Mouse (Mus musculus): Measurements from ENCODE around the gene Tmem79.
"Not testable (repeated sequence)": the region's sequence is repeated elsewhere in the genome, so short reads cannot be mapped to it uniquely, and the experiment has no call there.

The Tmem79 gene

DNA sequence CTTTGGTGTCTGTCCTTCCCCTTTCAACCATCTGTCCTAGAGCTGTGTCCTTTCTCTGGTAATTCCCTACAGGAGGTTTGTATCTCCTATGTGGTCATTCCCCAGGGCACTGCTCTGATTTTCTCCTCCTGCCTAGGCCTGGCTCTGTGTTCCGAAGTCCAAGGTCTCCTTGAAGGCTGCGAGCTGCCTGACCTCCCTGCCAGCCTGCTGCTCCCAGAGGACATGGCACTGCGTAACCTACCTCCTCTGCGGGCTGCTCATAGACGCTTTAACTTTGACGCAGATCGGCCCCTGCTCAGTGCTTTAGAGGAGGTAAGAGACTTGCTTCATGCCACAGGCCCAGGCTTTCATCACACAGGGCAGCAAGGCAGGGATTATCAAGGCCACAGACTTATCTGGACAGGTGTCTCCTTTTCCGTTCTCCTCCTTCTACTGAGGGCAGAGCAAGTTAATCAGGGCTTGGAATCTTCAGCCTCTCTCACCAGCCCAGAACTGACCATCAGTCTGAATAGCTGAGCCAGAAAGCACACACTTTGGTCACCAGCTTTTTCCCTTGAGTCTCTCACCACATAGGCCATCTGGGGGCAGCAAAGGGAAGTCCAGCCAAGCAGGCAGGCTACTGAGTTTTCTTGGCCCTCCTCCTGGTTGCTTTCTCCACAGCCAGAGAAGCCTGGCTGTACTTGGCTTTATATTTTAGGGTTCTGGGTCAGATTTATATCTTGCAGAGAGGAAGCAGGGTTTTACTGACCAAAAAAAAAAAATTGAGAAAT, 18.6 kb upstream of the Tmem79 start:
- DNase-seq (ENCODE audit: extremely low read depth, low read depth, low spot score) = no peak

DNA sequence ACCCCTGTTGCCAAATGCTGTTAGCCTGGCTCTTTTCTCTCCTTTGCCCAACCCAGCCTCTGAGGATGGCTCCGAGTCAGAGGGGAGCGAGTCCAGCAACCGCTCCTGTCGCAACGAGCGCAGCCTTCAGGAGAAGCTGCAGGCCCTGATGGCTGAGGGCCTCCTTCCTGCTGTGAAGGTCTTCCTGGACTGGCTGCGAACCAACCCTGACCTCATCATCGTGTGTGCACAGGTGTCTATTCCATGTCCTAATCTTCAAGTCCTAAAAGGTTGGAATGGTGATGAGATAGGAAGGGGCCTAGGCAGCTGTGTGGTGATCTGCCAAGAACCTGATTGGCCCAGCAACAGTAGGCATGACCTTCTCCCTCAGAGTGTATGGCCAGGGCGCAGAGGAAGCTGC, 17.0 kb upstream of the Tmem79 start:
- DNase-seq (ENCODE audit: extremely low read depth, low read depth, low spot score) = no peak

DNA sequence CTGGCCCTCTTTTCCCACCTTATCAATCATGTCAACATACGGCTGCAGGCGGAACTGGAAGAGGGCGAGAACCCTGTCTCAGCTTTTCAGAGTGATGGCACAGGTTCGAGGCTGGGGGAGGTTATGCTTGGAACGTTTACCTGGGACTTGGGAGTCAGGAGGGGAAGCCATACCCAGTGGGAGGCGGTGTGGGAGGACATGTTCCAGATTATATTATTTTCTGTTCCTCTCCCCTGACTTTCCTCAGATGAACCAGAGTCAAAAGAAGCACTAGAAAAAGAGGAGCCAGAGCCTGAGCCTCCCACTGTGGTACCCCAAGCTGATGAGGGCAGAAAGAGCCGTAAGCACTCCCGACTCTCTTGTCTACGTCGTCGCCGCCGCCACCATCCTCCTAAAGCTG, 14.8 kb upstream of the Tmem79 start:
- DNase-seq (ENCODE audit: extremely low read depth, low read depth, low spot score) = no peak

DNA sequence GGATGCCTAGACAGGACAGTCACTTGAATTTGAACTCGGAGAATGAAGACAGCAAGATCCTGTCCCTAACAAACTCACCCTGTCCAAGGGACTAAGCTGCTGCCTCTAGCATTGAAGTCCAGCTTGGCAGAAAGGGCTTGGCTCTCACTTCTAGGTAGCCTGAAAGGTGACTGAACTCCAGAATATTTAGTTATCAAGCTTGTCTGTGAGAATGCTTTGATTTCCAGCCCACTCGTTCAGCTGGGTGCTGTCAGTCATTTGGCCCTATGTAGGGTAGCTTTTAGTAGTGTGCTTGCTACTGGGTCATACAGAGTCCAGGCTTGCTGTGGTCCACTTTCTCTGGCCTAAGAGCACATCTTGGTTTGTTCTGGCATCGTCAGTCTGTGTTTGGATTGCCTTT, 3.1 kb upstream of the Tmem79 start:
- DNase-seq (ENCODE audit: extremely low read depth, low read depth, low spot score) = no peak

DNA sequence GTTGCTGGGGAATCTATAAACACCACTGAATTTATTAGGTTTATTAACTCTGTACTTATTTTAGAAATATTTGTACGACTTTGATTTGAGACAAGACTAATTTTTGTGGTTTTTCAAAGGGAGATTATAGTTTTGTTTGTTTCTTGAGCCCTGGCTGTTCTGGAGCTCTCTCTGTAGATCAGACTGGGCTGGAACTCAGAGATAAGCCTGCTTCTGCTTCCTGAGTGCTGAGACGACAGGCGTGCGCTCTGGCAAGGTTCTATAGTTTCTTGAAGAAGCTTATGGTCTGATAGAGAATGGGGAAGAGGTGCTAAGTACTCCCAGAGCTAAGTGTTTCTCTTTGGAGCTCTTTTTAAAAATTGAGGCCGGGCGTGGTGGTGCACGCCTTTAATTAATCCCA, 2.4 kb upstream of the Tmem79 start:
- no peak for DNase-seq (ENCODE audit: extremely low read depth, low read depth, low spot score)

DNA sequence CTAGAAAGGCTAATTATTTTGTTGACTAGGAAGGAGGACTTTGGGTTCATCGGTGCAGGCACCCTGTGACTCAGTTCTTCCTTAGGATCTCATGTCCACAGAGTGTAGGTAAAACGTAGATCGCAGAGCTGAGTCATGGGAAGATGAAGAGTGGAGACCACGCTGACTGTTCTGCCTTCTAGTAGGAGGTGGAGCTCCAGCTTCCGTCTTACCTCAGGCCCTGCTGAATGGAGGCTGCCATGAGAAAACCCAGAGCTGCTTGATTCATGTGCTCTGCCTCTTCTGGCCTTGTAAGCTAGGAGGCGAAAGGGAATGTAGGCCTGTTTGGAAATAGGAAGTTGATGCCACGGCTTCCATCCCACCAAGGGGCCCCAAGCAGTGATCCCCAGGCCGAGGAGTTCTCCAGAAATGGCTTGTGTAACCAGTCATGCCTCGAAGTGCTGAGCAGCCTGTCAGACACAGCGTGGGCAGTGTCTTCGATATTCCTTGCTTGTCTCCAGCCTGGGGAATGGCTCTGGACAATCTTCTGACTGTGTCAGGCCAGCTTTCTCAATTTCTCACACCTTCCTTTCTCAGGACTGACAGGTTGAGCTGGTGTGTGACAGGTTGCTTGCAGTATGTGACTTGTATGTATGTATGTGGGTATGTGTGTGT, 1.5 kb upstream of the Tmem79 start:
- peak; percentile 91 for DNase-seq (ENCODE audit: extremely low read depth, low read depth, low spot score)

DNA sequence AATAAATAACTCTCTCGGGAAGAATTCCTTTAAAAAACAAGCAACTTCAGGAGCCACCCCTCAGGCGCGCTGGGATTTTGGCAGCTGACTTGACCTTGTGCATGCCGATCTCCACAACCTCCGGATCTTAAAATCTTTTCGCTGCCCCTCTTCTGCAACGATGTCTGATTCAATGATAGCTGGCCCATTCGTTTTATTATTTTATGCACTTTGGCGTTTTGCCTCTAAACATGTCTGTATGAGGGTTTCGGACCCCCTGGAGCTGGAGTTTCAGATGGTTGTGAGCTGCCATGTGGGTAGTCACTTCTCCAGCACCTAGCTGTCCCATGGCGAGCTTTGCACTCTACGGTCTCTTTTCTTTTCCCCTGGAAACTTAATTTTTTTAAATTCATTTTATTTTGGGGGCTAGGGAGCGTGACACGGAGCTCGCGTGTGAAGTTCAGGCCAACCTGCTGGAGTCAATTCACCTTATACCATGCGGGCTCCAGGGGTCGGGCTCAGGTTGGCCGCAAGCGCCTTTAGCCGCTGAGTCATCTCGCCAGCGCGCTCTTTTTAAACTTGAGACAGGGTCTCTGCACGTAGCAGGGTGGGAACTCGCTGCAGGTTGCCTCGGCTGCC, 403 bp downstream of the Tmem79 start:
- DNase-seq (ENCODE audit: extremely low read depth, low read depth, low spot score) = no peak

DNA sequence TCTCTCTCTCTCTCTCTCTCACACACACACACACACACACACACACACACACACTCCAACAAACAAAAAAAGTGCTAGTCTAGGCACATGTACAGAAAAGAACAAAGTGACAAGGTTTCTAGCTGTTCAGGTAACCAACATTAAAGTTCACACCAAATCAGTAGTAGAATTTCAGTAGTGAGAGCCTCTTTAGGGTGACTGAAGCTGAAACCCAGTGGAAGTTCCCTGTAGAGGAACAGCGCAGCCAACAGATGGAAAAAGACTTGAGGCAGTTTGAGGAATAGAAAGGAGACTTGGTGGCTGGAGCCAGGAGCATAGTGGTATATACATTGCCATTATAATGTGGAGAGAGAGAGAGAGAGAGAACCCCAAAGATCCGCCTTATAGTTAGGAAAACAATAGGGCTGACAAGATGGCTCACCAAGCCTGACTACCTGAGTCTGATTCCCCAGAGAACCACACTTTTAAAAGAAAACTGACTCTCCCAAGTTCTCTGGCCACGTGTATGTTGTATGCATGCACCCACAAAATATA, 979 bp downstream of the Tmem79 start:
- DNase-seq (ENCODE audit: extremely low read depth, low read depth, low spot score) = no peak

DNA sequence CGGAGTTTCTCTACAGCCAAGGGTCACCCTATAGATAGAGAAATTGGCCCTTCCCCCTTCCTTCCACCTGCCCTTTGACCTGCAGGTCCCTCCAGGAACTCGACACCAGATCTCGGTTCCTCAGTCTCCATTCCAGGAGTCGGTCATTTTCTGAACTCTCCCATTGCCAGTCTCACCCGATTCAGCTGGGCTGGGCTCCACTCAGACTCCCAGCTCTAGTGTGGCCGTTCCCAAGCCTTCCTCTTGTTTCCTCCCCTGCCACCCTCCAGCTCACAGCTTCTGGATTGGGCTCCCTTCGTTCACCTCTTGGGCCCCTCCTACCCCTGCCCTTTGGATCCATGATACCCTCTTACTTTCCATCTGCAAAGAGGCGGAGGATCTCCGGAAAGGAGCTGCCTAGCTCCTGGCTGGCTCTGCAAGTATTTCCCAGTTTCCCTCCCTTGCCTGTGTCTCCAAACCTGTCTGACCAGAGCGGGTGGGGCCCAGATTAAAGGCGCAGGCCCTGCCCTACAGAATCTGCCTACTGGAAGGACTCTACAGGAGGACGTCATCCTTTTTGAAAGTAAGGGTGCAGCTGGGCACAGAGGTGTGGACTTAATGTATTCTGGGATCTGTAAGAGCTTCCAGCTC, 1.8 kb downstream of the Tmem79 start:
- no peak for DNase-seq (ENCODE audit: extremely low read depth, low read depth, low spot score)

DNA sequence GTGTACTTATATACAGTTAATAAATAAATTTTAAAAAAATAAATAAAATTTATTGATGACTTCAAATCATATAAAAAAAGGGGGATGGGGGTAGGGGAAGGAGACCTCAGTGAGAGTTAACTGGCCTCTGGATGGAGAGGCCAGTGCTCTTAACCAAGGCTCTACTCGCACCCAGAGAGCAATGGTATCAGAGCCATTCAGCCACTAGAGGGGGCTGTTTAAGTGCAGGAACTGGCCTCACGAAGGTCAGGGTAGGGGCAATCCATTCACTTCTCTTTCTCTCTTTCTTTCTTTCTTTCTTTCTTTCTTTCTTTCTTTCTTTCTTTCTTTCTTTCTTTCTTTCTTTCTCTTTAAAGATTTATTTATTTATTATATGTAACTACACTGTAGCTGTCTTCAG, 4.7 kb downstream of the Tmem79 start:
- no peak for DNase-seq (ENCODE audit: extremely low read depth, low read depth, low spot score)

DNA sequence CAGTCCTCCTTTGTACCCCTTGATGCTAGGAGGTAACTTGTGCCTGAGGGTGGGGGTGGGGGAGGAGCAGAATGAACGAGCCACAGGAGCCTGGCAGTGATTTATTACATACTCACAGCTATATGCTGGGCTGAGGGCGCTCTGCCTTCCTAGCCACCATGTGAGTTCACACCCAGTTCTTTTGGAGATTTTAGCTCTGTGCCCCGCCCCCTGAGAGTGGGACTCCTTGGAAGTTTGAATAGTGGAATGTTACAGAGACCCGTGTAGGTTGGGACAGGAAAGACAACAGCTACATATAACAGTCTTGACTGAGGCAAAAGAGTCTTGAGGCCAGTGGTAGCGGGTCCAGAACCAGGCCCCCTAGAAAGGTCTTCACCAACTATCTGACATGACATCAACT, 7.0 kb downstream of the Tmem79 start:
- no peak for DNase-seq (ENCODE audit: extremely low read depth, low read depth, low spot score)

DNA sequence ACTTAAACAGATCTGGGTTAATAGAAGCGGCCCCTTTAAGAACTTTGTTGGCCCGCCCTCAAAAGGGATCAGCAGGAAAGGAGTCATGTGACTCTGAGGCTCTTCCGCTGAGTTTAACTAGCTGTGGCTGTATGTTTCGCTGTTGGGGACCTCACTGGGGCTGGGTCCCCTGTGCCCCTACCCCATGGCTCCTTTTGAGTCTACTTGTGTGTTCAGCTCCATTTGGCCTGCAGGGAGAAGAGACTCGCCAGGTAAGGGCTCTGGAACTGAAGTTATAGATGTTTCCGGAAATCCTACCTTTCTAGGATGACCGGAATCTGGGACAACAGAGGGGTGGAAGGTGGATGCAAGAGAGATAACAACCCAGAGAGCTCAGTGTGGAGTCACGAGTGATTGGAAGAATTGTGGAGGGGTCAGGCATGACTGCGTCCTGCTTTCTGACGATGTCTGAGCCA, 11.0 kb downstream of the Tmem79 start, which contains the start of gene Glmp:
Gene Glmp (plus strand): TSS at position 73 of the 455 bp plus-strand sequence.
- DNase-seq (ENCODE audit: extremely low read depth, low read depth, low spot score) = no peak

DNA sequence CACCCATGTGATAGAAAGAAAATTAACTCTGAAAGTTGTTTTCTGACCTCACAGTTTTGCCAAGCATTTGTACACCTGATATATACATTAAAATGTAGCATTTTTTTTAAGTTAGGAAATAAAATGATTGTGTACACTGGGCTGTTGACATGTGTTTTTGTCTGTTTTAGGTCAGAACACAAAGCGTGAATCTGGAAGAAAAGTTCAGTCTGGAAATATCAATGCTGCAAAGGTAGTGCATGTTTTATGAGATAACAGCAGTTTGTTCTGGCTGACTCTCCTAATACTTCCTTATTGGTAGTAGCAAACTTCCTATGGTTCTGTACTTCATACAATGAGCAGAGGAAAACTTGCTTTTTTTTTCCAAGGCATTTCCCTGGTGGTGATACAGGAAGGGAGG, 36.8 kb downstream of the Tmem79 start:
- DNase-seq (ENCODE audit: extremely low read depth, low read depth, low spot score) = no peak

DNA sequence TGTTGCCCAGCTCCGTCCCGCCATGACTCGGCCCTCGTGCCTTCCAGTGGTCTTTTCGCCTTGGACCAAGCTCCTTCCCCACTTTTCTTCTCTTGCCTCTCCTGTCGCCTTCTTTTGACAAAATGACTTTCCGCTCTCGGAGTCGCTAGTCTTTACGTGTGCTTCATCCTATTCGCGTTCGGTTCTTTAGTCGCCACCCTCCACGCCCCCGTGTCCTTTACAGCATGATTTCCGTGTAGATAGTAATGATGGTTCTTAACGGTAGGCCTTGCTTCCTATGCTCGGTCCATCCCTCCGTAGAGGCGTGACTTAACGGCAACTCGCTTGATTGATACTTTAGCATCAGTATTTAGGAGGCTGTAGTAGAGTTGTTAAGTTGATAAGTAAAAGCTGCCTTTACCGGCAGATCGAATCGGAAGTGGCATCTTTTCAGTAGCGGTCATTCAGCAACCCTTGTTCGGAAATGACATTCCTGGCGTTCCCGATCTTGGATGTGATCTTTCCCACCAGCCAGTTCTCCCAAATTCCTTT, 38.6 kb downstream of the Tmem79 start:
- no peak for DNase-seq (ENCODE audit: extremely low read depth, low read depth, low spot score)

DNA sequence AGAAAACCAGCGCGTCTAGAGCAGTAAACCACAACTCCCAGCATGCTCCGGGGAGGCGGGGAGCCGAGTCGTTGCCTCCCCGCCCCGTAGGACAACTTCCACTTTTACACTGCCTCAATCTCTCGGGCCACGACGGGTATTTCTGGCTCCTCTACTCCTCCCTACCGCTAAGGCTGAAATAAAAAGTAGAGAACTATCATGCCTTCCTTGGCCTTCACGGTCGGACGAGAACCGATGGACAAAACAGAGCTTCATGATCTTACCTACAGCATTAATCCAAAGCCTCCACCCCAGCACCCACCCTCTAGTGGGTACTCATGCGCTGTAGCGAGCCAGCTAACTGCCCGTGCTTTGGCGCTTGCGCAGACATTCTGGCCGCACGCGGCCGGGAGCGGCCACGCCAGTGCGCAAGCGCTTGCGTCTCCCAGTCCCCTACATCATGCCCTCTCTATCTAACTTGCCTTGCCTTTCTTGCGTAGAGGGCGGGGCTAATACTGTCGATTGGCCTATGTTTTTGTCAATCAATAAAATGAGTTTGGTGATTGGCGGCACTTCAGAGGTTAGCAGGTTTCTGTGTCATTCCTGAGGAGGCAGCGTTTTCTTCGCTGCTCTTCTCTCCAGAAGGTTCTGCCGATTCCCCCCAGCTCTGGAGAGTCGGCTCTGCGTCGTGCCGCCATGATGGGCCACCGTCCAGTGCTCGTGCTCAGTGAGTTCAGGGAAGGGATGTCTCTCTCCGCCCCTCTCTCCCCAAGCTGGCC, 39.2 kb downstream of the Tmem79 start, which contains the start of the genes Tsacc and Cct3:
Gene Tsacc (minus strand): TSS at position 439 of the 758 bp plus-strand sequence.
Gene Cct3 (plus strand): TSS at position 556 of the 758 bp plus-strand sequence.
- peak; percentile 97 for DNase-seq (ENCODE audit: extremely low read depth, low read depth, low spot score)

DNA sequence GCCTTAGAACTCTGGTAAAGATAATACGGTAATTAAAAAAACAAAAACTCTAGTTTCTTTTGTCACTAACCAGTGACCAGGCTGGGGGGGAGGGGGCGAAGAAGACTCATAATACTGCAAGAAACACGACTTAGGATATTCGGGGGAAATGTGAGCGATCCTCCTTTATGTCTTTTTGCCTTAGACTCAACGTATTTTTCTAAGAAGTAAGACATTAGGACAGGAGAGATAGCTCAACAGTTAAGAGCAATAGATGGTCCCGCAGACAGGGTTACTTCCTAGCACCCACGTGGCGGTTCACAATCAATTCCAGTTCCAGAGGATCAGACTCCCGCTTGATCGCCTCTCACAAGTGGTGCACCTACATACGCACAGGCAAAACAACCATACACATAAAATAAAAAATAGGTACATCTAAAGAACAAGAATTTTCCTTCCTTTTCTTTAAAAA, 39.8 kb downstream of the Tmem79 start:
- no peak for DNase-seq (ENCODE audit: extremely low read depth, low read depth, low spot score)

DNA sequence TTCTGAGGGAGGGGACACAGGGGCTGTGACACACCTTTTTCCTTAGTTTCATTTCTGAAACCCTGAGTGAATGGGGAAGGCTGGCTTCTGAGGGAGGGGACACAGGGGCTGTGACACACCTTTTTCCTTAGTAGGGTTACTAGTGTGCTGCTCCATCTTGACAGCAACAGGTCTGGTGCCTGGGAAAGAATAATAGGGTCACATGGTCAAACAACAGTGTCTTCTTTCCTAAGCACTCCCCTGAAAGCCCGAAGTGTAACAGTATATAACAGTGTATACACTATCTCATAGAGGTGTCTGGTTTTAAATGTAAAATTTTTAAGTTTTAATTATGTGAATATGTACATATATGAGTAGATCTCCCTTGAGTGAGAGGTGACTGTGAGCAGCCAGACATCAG, 40.7 kb downstream of the Tmem79 start:
- not testable (repeated sequence) for DNase-seq (ENCODE audit: extremely low read depth, low read depth, low spot score)

DNA sequence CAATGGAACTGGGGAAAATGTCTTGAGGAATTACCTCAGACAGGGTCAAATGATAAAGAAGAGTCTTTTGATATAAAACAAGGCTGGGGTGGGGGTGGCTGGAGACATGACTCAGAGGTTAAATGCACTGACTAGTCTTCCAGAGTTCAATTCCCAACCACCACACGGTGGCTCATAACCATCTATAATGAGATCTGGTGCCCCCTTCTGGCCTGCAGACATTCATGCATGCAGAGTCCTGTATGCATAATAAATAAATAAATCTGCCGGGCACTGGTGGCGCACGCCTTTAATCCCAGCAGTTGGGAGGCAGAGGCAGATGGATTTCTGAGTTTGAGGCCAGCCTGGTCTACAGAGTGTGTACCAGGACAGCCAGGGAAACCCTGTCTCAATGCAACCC, 44.0 kb downstream of the Tmem79 start:
- DNase-seq (ENCODE audit: extremely low read depth, low read depth, low spot score) = no peak

DNA sequence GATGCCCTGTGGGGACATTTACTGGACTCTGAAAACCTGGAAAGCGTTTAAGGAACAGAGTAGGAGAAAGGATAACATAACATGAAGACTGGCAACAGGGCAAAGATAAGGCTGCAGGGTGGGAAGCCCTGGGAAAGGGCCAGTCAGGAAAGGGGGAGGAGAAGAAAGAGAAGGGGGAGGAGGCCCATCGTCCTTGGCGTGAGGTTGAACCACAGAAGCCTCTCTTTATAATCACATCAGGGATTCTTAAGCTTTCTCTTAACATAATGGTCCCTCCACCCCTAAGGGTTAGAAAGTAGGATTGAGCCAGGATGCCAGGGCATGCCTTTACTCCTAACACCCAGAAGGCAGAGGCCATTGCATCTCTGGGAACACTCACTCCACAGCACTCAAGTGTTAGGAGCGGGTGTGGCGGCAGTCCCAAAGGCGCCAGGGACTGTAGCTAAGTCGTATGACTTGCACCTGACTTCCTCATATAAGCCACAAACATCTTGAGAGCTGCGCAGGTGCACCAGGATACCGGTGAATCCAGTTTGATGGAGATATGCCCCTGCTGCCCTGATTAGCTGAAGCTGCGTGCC, 47.7 kb downstream of the Tmem79 start:
- not testable (repeated sequence) for DNase-seq (ENCODE audit: extremely low read depth, low read depth, low spot score)

DNA sequence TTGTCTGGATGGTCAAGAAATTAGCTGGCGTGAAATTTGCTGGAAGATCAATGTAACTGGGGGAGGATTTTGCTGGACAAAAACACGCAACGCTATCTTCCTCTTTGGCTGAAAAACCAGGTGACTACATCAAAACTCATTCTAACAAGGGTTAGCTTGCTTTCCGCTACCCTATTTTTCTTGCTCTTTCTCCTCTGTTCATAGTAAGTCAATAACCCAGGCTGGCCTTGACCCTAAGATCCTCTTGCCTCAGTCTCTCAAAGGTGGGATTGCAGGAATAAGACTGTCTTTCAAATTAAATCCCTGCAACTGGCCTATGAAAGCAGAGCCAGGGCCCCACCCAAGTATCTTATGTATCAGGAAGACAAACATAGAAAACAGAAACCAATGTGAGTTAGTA, 48.8 kb downstream of the Tmem79 start, which contains the start of gene Gm38392:
Gene Gm38392 (minus strand): TSS at position 101 of the 400 bp plus-strand sequence.
- no peak for DNase-seq (ENCODE audit: extremely low read depth, low read depth, low spot score)

Data from fat pad, adult 2 months (tissue).